Mouse (Mus musculus): ENCODE measurements around the gene Ddx17. TPM values are rescaled to one million over a fixed set of nuclear protein-coding genes. Genes with fewer than 3 reads are reported as not detected.

Gene Ddx17
- total RNA-seq (2021), result 100 to 1,000 TPM; 319 to 348 TPM

- intact Hi-C loops (cut with DNase I), result loop anchor here (1.0 to 2.0 kb wide), 3 partner anchors 31 to 58 kb away; partner anchors contain the start of gene Dmc1
- DNase-seq (ENCODE audit: low spot score in 2 of 2), result peak; percentile 99
Measured at GRCm38 (mm10) chr15:79546410-79547288, at the start of gene Ddx17. Ddx17 (minus strand) TSS chr15:79546741.

GRCm38 (mm10) chr15:79581581-79581980 lies 35.0 kb upstream of the Ddx17 start:
- no peak for DNase-seq (ENCODE audit: low spot score in 2 of 2)
- intact Hi-C loops (cut with DNase I), result no loop called here

GRCm38 (mm10) chr15:79577671-79578426 lies 31.3 kb upstream of the Ddx17 start:
- peak; percentile 26 to 83 for DNase-seq (ENCODE audit: low spot score in 2 of 2)
- intact Hi-C loops (cut with DNase I), result loop anchor here (1.0 kb wide), 2 partner anchors 22 to 32 kb away; partner anchors contain the start of gene Ddx17

- intact Hi-C loops (cut with DNase I), result loop anchor here (1.0 kb wide), 2 partner anchors 15 to 31 kb away; partner anchors contain the start of gene Ddx17
Measured at GRCm38 (mm10) chr15:79576947-79577346, 30.4 kb upstream of the Ddx17 start.

GRCm38 (mm10) chr15:79575543-79576222 lies 29.1 kb upstream of the Ddx17 start:
- intact Hi-C loops (cut with DNase I), result loop anchor here (1.0 kb wide), 1 partner anchor 13 kb away; no protein-coding TSS in a partner anchor

More at GRCm38 (mm10) chr15:79576947-79577346, 30.4 kb upstream of the Ddx17 start:
- no peak for DNase-seq (ENCODE audit: low spot score in 2 of 2)

GRCm38 (mm10) chr15:79562417-79562816 lies 15.9 kb upstream of the Ddx17 start:
- peak; percentile 58 to 89 for DNase-seq (ENCODE audit: low spot score in 2 of 2)
- intact Hi-C loops (cut with DNase I), result loop anchor here (1.0 to 5.0 kb wide), 2 partner anchors 14 to 45 kb away; partner anchors contain the start of gene Dmc1

More at GRCm38 (mm10) chr15:79575543-79576222, 29.1 kb upstream of the Ddx17 start:
- DNase-seq (ENCODE audit: low spot score in 2 of 2), result peak in 1 of 2 experiments; percentile 67

GRCm38 (mm10) chr15:79559649-79560048 lies 13.1 kb upstream of the Ddx17 start:
- DNase-seq (ENCODE audit: low spot score in 2 of 2), result no peak
- intact Hi-C loops (cut with DNase I), result loop anchor here (5.0 kb wide), 1 partner anchor 48 kb away; the partner anchor contains the start of gene Dmc1

GRCm38 (mm10) chr15:79552566-79552965 lies 6.0 kb upstream of the Ddx17 start:
- DNase-seq (ENCODE audit: low spot score in 2 of 2), result no peak
- intact Hi-C loops (cut with DNase I), result no loop called here

GRCm38 (mm10) chr15:79548226-79548625 lies 1.7 kb upstream of the Ddx17 start:
- no peak for DNase-seq (ENCODE audit: low spot score in 2 of 2)
- intact Hi-C loops (cut with DNase I), result no loop called here

- intact Hi-C loops (cut with DNase I), result loop anchor here (2.0 kb wide), 2 partner anchors 37 to 57 kb away; partner anchors contain the start of gene Dmc1
- no peak for DNase-seq (ENCODE audit: low spot score in 2 of 2)
Measured at GRCm38 (mm10) chr15:79547289-79547820, 814 bp upstream of the Ddx17 start.

GRCm38 (mm10) chr15:79545921-79546399 lies 581 bp downstream of the Ddx17 start:
- intact Hi-C loops (cut with DNase I), result loop anchor here (1.0 to 2.0 kb wide), 3 partner anchors 31 to 59 kb away; partner anchors contain the start of gene Dmc1
- peak; percentile 37 to 57 for DNase-seq (ENCODE audit: low spot score in 2 of 2)

- DNase-seq (ENCODE audit: low spot score in 2 of 2), result no peak
- intact Hi-C loops (cut with DNase I), result no loop called here
Measured at GRCm38 (mm10) chr15:79545496-79545895, 1.0 kb downstream of the Ddx17 start.

GRCm38 (mm10) chr15:79543968-79544367 lies 2.6 kb downstream of the Ddx17 start:
- DNase-seq (ENCODE audit: low spot score in 2 of 2), result no peak
- intact Hi-C loops (cut with DNase I), result no loop called here

GRCm38 (mm10) chr15:79533796-79534195 lies 12.7 kb downstream of the Ddx17 start:
- DNase-seq (ENCODE audit: low spot score in 2 of 2), result no peak

GRCm38 (mm10) chr15:79529935-79530334 lies 16.6 kb downstream of the Ddx17 start:
- intact Hi-C loops (cut with DNase I), result no loop called here
- DNase-seq (ENCODE audit: low spot score in 2 of 2), result no peak

More at GRCm38 (mm10) chr15:79533796-79534195, 12.7 kb downstream of the Ddx17 start:
- intact Hi-C loops (cut with DNase I), result no loop called here

GRCm38 (mm10) chr15:79527991-79528639 lies 18.4 kb downstream of the Ddx17 start:
- intact Hi-C loops (cut with DNase I), result no loop called here
- DNase-seq (ENCODE audit: low spot score in 2 of 2), result no peak

- DNase-seq (ENCODE audit: low spot score in 2 of 2), result no peak
- intact Hi-C loops (cut with DNase I), result no loop called here
Measured at GRCm38 (mm10) chr15:79527192-79527591, 19.3 kb downstream of the Ddx17 start.

Data from left cerebral cortex, postnatal 25 days (tissue).